ENCODE assay signal across 22 mouse cellular contexts in the genomic region with DNA sequence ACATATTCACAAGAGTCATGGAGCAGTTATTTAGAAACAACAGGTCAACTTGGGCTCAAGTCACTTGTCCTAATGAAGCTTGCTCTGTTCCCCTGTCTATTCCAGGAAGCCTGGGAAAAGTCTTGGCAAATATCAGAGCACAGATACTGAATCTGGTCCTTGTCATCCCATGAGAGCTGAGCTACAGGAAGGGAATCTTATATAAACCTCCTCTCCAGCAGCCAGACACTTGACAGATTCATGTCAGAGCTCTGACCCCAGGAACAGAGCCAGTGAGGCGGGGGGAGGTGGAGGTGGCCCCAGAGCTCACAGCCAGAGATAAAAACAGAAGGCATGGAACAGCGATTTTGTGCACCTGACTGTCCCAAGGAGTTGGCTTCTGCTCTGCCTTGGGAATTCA. TPM values are rescaled to one million over a fixed set of nuclear protein-coding genes. Genes with fewer than 3 reads are reported as not detected.
A peak's percentile ranks its signal among the peaks of the same experiment; 100 is the strongest.
DNase-seq lines count a peak whose midpoint lies in the region; ATAC-seq and TF ChIP-seq lines count a peak whose summit lies in the region.
"Had no signal": no experiment of that assay in that cellular context is flagged by ENCODE, and none has a peak within 500 bp of the region (broad histone marks: within the 10 kb centered on the region; RNA-seq: fewer than 3 reads in every experiment).

No protein-coding gene starts in this region.

- no peak for ATAC-seq in stomach, embryonic 14.5 days (ENCODE audit: insufficient number of reproducible peaks, insufficient read depth, low FRiP score, low read depth)
- ATAC-seq in stomach, postnatal 0 days (ENCODE audit: low FRiP score, low TSS enrichment) = no peak
- ATAC-seq in megakaryocyte progenitor cell, adult 5-6 weeks (replicated peaks; ENCODE audit: poor library complexity) = no peak
- ATAC-seq: activated CD4-positive, CD25-positive, alpha-beta regulatory T cell, adult 4 months; hindbrain, postnatal 0 days had no signal

- H3K27me3 ChIP-seq in stomach, embryonic 14.5 days (ENCODE audit: control insufficient read depth, insufficient read depth, low read length) = no peaks in the 10 kb centered on the region
- no peaks in the 10 kb centered on the region for H3K27me3 ChIP-seq in stomach, postnatal 0 days (ENCODE audit: control insufficient read depth, insufficient read depth, low read length)
- H3K27me3 ChIP-seq: limb, embryonic 13.5 days; liver, embryonic 15.5 days; midbrain, embryonic 12.5 days; neural tube, embryonic 13.5 days had no signal

- no peak overlapping the region for H3K9ac ChIP-seq in stomach, embryonic 14.5 days (replicated peaks; ENCODE audit: low read depth, low read length)
- H3K9ac ChIP-seq in stomach, postnatal 0 days (ENCODE audit: low read length) = no peak overlapping the region
- H3K9ac ChIP-seq: limb, embryonic 13.5 days; liver, embryonic 15.5 days; midbrain, embryonic 12.5 days; neural tube, embryonic 13.5 days had no signal

- no peak for TF ChIP-seq CTCF in stomach, postnatal 0 days (IDR thresholded peaks at IDR 0.05; ENCODE audit: low read depth)

- H3K4me3 ChIP-seq in stomach, embryonic 14.5 days (ENCODE audit: low read depth, low read length) = no peak overlapping the region
- H3K4me3 ChIP-seq in stomach, postnatal 0 days (ENCODE audit: low read depth, low read length) = no peak overlapping the region
- H3K4me3 ChIP-seq: limb, embryonic 13.5 days; liver, embryonic 15.5 days; midbrain, embryonic 12.5 days; neural tube, embryonic 13.5 days had no signal

- WGBS in stomach, embryonic 14.5 days = 56% methylated on average over 2 of the region's 2 CpGs
- WGBS in stomach, postnatal 0 days = 57% methylated on average over 2 of the region's 2 CpGs

- H3K36me3 ChIP-seq in stomach, embryonic 14.5 days (ENCODE audit: control insufficient read depth, insufficient read depth, low read length) = no peaks in the 10 kb centered on the region
- no peaks in the 10 kb centered on the region for H3K36me3 ChIP-seq in stomach, postnatal 0 days (ENCODE audit: control insufficient read depth, insufficient read depth, low read length)
- H3K36me3 ChIP-seq: G1E; liver, embryonic 15.5 days; midbrain, embryonic 12.5 days; neural tube, embryonic 13.5 days had no signal

- H3K9me3 ChIP-seq in stomach, embryonic 14.5 days (ENCODE audit: control insufficient read depth, low read depth, low read length) = no peaks in the 10 kb centered on the region
- H3K9me3 ChIP-seq in stomach, postnatal 0 days (ENCODE audit: control insufficient read depth, low read length) = no peaks in the 10 kb centered on the region
- H3K9me3 ChIP-seq: limb, embryonic 13.5 days; liver, embryonic 15.5 days; midbrain, embryonic 12.5 days; neural tube, embryonic 13.5 days had no signal

- no peak overlapping the region for H3K4me2 ChIP-seq in stomach, embryonic 14.5 days (replicated peaks; ENCODE audit: low read depth, low read length)
- H3K4me2 ChIP-seq in stomach, postnatal 0 days (replicated peaks; ENCODE audit: low read depth) = no peak overlapping the region
- H3K4me2 ChIP-seq: limb, embryonic 13.5 days; liver, embryonic 15.5 days; midbrain, embryonic 12.5 days; neural tube, embryonic 13.5 days had no signal

- TF ChIP-seq EP300 in stomach, postnatal 0 days (optimal IDR thresholded peaks at IDR 0.05) = no peak

- peaks cover 40% of the 10 kb centered on the region for H3K4me1 ChIP-seq in stomach, embryonic 14.5 days (ENCODE audit: control insufficient read depth, insufficient read depth, low read length)
- 0 out of 2 replicates have a peak, but pooled peaks cover 2% of the 10 kb centered on the region for H3K4me1 ChIP-seq in stomach, postnatal 0 days (replicated peaks; ENCODE audit: control insufficient read depth, insufficient read depth)
- H3K4me1 ChIP-seq: liver, embryonic 15.5 days; midbrain, embryonic 12.5 days; neural tube, embryonic 13.5 days had no signal

- peak; percentile 97 for DNase-seq in heart, adult 11 months
- no peak for DNase-seq in heart, adult 8-10 months (ENCODE audit: low spot score)
- no peak for DNase-seq in stomach, postnatal 0 days (ENCODE audit: low spot score)
- peak; percentile 60 for DNase-seq in kidney, postnatal 10 days
- no peak for DNase-seq in ovary, postnatal 10 days (ENCODE audit: low spot score)
- no peak for DNase-seq in embryo, embryonic 10.5 days (ENCODE audit: low spot score)
- DNase-seq: cerebellum, adult 2 months; cerebellum, postnatal 36 days; right cerebral cortex, postnatal 14 days; spleen, adult 18-20 months; thymus, adult 2 months had no signal

- H3K27ac ChIP-seq in stomach, embryonic 14.5 days (ENCODE audit: low read length) = peak overlapping the region; percentile 27; the same call in 1 of the 2 replicates
- no peak overlapping the region for H3K27ac ChIP-seq in stomach, postnatal 0 days (replicated peaks)
- H3K27ac ChIP-seq: hindbrain, postnatal 0 days; limb, embryonic 13.5 days; liver, embryonic 15.5 days; macrophage; midbrain, embryonic 12.5 days; neural tube, embryonic 13.5 days had no signal

RNA-seq across cellular contexts. Expression of a gene that starts 26.3 kb away (rescaled TPM):
- total RNA-seq in heart, adult 8-10 months (2022) = 1 to 10 TPM; 2.2 to 5.3 (median 3.9) TPM
- 13.8 and 15.8 TPM in 2 replicates for polyA plus RNA-seq in stomach, embryonic 14.5 days (2014; fragmentation: Nextera tagmentation; extraction: Ambion mirVana)
- 7.2 and 8.9 TPM in 2 replicates for polyA plus RNA-seq in stomach, postnatal 0 days (2015; fragmentation: Nextera tagmentation; extraction: Ambion mirVana)
- not detected in 2 replicates for total RNA-seq in megakaryocyte progenitor cell, adult 5-6 weeks (2015)
- not detected in 2 replicates for total RNA-seq in megakaryocyte progenitor cell, adult 5-6 weeks (2017)
- total RNA-seq: G1E; hematopoietic stem cell, adult 5-6 weeks had no signal
- polyA plus RNA-seq: activated CD4-positive, CD25-positive, alpha-beta regulatory T cell, adult 4 months; G1E; macrophage had no signal

Comparison
In these comparisons a context has a peak if more than half of its experiments do, and no peak if none do; other contexts are left out.
1. DNase-seq: peak in heart, adult 11 months (single experiment) and kidney, postnatal 10 days (single experiment); none in heart, adult 8-10 months (single experiment), stomach, postnatal 0 days (single experiment), ovary, postnatal 10 days (single experiment) and embryo, embryonic 10.5 days (single experiment).